In the genomic region with DNA sequence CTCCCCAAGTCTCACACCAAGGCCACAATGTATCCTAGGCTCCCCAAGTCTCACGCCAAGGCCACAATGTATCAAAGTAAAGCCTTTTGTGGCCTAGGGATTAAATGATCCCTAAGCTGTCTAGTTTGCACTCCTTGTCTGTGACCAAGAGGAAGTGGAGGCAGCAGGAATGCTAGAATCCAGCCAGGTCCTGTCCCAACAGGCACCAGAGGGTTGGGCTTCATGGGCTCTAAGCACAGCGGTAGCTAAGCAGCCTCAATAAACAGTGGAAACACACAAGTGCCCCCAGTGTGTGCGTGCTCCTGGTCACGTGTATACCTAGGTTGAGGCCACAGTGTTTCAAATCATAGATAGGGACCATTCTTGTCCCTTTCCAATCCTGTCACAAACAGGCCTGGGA, we compare ENCODE assay signal across 17 mouse cellular contexts. TPM values are rescaled to one million over a fixed set of nuclear protein-coding genes. Genes with fewer than 3 reads are reported as not detected.
DNase-seq lines count a peak whose midpoint lies in the region; ATAC-seq and TF ChIP-seq lines count a peak whose summit lies in the region.
"Had no signal": no experiment of that assay in that cellular context is flagged by ENCODE, and none has a peak within 500 bp of the region (broad histone marks: within the 10 kb centered on the region; RNA-seq: fewer than 3 reads in every experiment).

No protein-coding gene starts in this region.

- H3K4me2 ChIP-seq in embryonic facial prominence, embryonic 15.5 days (replicated peaks), result no peak overlapping the region
- no peak overlapping the region for H3K4me2 ChIP-seq in stomach, embryonic 16.5 days (ENCODE audit: low read depth, low read length)
- H3K4me2 ChIP-seq: liver, embryonic 11.5 days; midbrain, embryonic 12.5 days had no signal

- H3K4me1 ChIP-seq in embryonic facial prominence, embryonic 15.5 days, result peaks cover 27% of the 10 kb centered on the region
- H3K4me1 ChIP-seq in lung, adult 2 months (ENCODE audit: control insufficient read depth, insufficient read depth, low read length), result peaks cover 9% of the 10 kb centered on the region
- peaks cover 9% of the 10 kb centered on the region; the same call in 1 of the 2 replicates for H3K4me1 ChIP-seq in stomach, embryonic 16.5 days (ENCODE audit: control insufficient read depth, insufficient read depth, low read length)

- TF ChIP-seq POLR2A in lung, adult 2 months (IDR thresholded peaks at IDR 0.05; ENCODE audit: borderline replicate concordance, extremely low read depth, low read depth, low read length), result peak; percentile 21; the same call in 1 of the 2 replicates

- H3K27ac ChIP-seq in embryonic facial prominence, embryonic 15.5 days (replicated peaks), result peak overlapping the region; percentile 80; the same call in 1 of the 2 replicates
- H3K27ac ChIP-seq in stomach, embryonic 16.5 days (ENCODE audit: low read length), result peak overlapping the region; percentile 95
- H3K27ac ChIP-seq: kidney, postnatal 0 days; midbrain, embryonic 12.5 days had no signal

- WGBS in embryonic facial prominence, embryonic 15.5 days, result 49% methylated on average over 4 of the region's 4 CpGs
- WGBS in lung, adult 2 months, result 62% methylated on average over 4 of the region's 4 CpGs
- WGBS in stomach, embryonic 16.5 days, result 69% methylated on average over 4 of the region's 4 CpGs

- no peak overlapping the region for H3K9ac ChIP-seq in embryonic facial prominence, embryonic 15.5 days
- no peak overlapping the region for H3K9ac ChIP-seq in stomach, embryonic 16.5 days (ENCODE audit: low read length)
- H3K9ac ChIP-seq: midbrain, embryonic 12.5 days had no signal

- no peak overlapping the region for H3K4me3 ChIP-seq in embryonic facial prominence, embryonic 15.5 days (replicated peaks)
- H3K4me3 ChIP-seq in lung, adult 2 months (replicated peaks; ENCODE audit: extremely low read depth, low read depth, low read length), result no peak overlapping the region
- no peak overlapping the region for H3K4me3 ChIP-seq in stomach, embryonic 16.5 days (replicated peaks; ENCODE audit: low read length)
- H3K4me3 ChIP-seq: midbrain, embryonic 12.5 days had no signal

- H3K9me3 ChIP-seq in embryonic facial prominence, embryonic 15.5 days (replicated peaks), result no peaks in the 10 kb centered on the region
- no peaks in the 10 kb centered on the region for H3K9me3 ChIP-seq in stomach, embryonic 16.5 days (replicated peaks; ENCODE audit: control insufficient read depth, low read length)
- H3K9me3 ChIP-seq: midbrain, embryonic 12.5 days had no signal

- no peaks in the 10 kb centered on the region for H3K27me3 ChIP-seq in embryonic facial prominence, embryonic 15.5 days
- no peaks in the 10 kb centered on the region for H3K27me3 ChIP-seq in stomach, embryonic 16.5 days (ENCODE audit: control insufficient read depth, insufficient read depth, low read length)

- TF ChIP-seq CTCF in lung, adult 2 months (IDR thresholded peaks at IDR 0.05; ENCODE audit: insufficient read depth, low read length), result no peak

- DNase-seq in kidney, adult 9 months, result peak; percentile 33
- no peak for DNase-seq in kidney, postnatal 14 days
- peak; percentile 60 for DNase-seq in lung, adult 2 months
- DNase-seq in B cell, adult 2 months, result no peak
- DNase-seq in adrenal gland, adult 2 months, result no peak
- DNase-seq: adrenal gland, postnatal 10 days; cerebellum, adult 8-10 months; heart, postnatal 4 days; right cerebral cortex, adult 18-20 months had no signal

- no peaks in the 10 kb centered on the region for H3K36me3 ChIP-seq in embryonic facial prominence, embryonic 15.5 days
- H3K36me3 ChIP-seq in stomach, embryonic 16.5 days (ENCODE audit: control insufficient read depth, insufficient read depth, low read length), result no peaks in the 10 kb centered on the region
- H3K36me3 ChIP-seq: midbrain, embryonic 12.5 days had no signal

- ATAC-seq in embryonic facial prominence, embryonic 15.5 days (ENCODE audit: insufficient number of reproducible peaks, low FRiP score, low TSS enrichment, low read depth), result no peak
- ATAC-seq in stomach, embryonic 16.5 days (ENCODE audit: insufficient read depth, low FRiP score), result 0 out of 2 replicates have a peak, but pooled peaks have one; percentile 6
- ATAC-seq: CD4-positive, CD25-positive, alpha-beta regulatory T cell, adult 4 months had no signal

RNA-seq across cellular contexts. Expression of gene Krt80, which starts 31.6 kb away (rescaled TPM):
- 26.9 and 33.5 TPM in 2 replicates for polyA plus RNA-seq in embryonic facial prominence, embryonic 15.5 days (2015; fragmentation: Nextera tagmentation; extraction: Ambion mirVana)
- polyA plus RNA-seq in lung, adult 2 months (2012; rRNA removed), result 130 and 155 TPM in 2 replicates
- 37.4 and 64.5 TPM in 2 replicates for polyA plus RNA-seq in stomach, embryonic 16.5 days (2015; fragmentation: Nextera tagmentation; extraction: Ambion mirVana)
- total RNA-seq in adrenal gland, adult 2 months (2021), result 1 to 10 TPM; 3.6 TPM
- polyA plus RNA-seq in adrenal gland, adult 2 months (2012; rRNA removed), result 1.9 and 2.3 TPM in 2 replicates
- total RNA-seq: MEL had no signal
- polyA plus RNA-seq: liver, embryonic 11.5 days had no signal

RNA-seq across cellular contexts. Expression of gene 6030408B16Rik, which starts 45.3 kb away (rescaled TPM):
- 1.3 and 1.5 TPM in 2 replicates for polyA plus RNA-seq in embryonic facial prominence, embryonic 15.5 days (2015; fragmentation: Nextera tagmentation; extraction: Ambion mirVana)
- 35.1 and 39.4 TPM in 2 replicates for polyA plus RNA-seq in lung, adult 2 months (2012; rRNA removed)
- 9.4 and 9.5 TPM in 2 replicates for polyA plus RNA-seq in stomach, embryonic 16.5 days (2015; fragmentation: Nextera tagmentation; extraction: Ambion mirVana)
- under 1 TPM; 0.40 to 0.52 TPM for total RNA-seq in adrenal gland, adult 2 months (2021)
- polyA plus RNA-seq in adrenal gland, adult 2 months (2012; rRNA removed), result 1.4 and 2.0 TPM in 2 replicates
- total RNA-seq: layer of hippocampus, postnatal 10 days had no signal
- polyA plus RNA-seq: CD4-positive, CD25-positive, alpha-beta regulatory T cell, adult 4 months had no signal

RNA-seq across cellular contexts. Expression of gene Atg101, which starts 54.3 kb away (rescaled TPM):
- polyA plus RNA-seq in embryonic facial prominence, embryonic 15.5 days (2015; fragmentation: Nextera tagmentation; extraction: Ambion mirVana), result 69.9 and 71.9 TPM in 2 replicates
- polyA plus RNA-seq in lung, adult 2 months (2012; rRNA removed), result 36.1 and 38.6 TPM in 2 replicates
- 66.9 and 67.0 TPM in 2 replicates for polyA plus RNA-seq in stomach, embryonic 16.5 days (2015; fragmentation: Nextera tagmentation; extraction: Ambion mirVana)
- total RNA-seq in adrenal gland, adult 2 months (2021), result 10 to 100 TPM; 38.6 to 58.8 TPM
- polyA plus RNA-seq in adrenal gland, adult 2 months (2012; rRNA removed), result 31.9 and 35.4 TPM in 2 replicates

Comparison
In these comparisons a context has a peak if more than half of its experiments do, and no peak if none do; other contexts are left out.
1. DNase-seq: peak in kidney, adult 9 months (single experiment) and lung, adult 2 months (single experiment); none in kidney, postnatal 14 days (single experiment), B cell, adult 2 months (0 of 2) and adrenal gland, adult 2 months (single experiment).